Mouse (Mus musculus): ENCODE data around the gene Pde8a.

Gene Pde8a

DNA sequence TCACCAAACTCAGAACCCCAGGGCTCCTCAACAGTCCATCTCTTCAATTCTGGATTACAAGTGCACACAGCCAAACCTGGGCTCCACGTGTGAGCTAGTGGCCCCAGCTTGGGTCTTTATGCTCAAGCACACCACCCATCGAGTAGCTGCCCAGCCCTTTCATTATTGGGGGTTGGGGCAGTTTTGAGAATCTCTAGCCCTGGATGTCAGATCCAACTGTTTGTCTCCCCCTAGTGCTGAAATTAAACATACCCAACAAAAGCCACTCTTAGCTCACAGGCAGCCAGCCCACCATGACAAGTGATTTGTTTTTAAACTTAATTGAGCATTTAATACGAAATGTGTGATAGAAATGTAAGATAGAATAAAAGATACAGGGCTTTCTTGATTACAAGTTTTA is 128.2 kb downstream of the Pde8a start:
- DNase-seq = no peak

DNA sequence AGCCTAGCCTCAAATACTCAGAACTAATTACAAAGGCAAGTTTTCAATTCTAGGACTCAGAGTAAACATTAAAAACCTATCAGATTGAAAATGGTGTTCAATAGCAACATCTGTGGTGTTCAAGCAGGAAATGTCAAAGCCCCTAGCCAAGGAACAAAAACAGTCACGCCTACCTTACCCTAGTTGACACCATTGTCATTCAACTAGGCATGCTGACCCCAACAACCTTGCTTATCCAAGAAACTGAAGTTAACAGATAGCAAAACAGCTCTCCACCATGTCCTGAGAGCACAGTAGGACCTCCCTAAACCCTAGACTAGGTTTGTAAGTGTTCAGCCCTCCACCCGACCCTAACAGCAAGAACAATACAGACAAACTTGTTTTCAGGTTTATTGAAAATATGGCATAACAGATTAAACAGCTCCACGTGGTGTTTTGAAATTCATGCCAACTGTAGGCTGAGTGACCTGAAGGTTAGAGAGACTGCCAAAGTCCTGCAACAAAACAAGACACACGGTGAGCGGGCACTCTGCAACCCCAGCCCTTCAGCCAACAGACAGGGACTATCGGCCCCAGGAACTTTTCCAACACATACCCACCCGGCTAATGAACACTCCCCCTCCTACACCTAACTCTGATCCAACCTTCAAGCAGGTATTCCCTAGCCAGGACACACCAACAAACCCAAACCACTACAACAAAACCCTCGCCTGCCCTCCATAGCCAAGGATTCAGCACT is 129.1 kb downstream of the Pde8a start:
- DNase-seq = no peak

DNA sequence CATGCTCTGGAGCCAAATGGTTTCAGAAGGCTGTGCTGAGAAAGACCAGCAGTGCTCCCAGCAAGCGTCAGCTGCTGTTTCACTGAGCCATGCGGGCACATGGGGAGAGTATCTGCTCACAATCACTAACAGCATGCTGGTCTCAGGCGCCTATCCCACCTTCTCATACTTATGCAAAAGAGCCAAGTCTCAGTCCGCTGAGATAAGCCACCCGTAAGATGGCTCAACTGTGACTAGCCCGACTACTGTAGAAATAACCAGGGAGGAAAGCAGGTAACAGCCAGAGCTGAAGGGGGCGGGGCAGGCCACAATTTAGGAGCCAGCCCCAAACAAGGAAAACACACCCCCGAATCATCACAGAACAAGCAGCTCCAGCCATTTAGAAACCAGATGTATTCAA is 129.9 kb downstream of the Pde8a start:
- DNase-seq = no peak

DNA sequence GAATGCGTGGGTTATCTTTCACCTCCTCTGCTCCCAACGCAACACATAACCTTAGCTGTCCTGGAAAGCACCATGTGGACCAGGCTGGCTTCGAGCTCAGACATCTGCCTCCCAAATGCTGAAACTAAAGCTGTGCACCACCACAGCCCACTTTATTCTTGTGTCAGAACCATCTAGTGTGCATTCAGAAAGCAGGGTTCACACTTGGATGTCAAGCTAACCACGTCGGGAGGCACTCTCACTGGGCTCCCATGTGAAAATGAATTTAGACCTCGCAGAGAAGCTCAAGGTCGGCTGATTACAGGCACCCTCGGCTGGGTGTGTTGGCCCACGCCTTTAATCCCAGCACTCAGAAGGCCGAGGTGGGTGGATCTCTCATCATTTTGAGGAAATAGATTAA is 130.4 kb downstream of the Pde8a start:
- DNase-seq = no peak

DNA sequence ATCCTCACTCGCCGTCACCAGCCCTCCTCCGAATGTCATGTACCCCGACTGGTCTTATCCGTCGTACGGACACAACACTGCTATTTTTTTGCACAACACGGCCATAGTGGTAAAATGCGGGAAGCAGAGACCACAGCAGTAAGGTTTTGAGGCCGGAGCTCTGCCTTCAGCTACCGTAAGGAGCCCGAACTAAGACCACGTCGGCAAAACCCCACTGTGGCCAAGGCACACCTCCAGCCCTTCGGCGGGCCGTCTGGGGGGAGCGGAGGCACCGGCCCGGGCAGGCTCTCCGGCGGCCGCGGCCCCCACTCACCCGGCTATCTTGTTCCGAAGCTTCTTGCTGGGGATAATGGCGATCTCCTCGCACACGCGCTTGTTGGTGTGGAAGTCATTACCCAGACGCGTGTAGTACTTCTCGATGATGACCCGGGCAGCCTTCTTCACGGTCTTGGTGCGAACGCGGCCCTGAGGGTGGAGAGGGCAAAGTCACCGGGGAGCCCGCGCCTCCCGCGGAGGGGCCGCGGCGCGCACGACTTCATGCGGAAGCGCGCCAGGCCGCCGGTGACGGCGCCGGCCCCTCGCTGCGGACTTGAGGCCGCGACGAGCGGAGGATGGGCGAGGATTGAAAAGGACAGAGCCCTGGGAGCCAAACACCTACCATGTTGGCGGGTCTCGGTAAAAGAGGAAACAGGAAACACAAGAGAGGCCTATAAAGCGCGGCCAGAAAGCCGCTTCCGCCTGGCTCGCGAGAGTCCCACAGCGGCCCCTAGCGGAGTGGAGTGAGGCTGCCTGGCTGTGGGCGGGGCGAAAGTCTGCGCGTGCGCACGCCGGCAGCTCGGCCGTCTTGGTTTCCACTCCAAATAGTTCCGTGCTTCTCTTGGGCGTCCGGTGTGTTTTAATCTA is 131.4 kb downstream of the Pde8a start, which contains the start of gene Rps17:
Gene Rps17, minus strand, starts transcription at position 711 of the 903 bp plus-strand sequence.
- DNase-seq = peak; percentile 95 to 98

DNA sequence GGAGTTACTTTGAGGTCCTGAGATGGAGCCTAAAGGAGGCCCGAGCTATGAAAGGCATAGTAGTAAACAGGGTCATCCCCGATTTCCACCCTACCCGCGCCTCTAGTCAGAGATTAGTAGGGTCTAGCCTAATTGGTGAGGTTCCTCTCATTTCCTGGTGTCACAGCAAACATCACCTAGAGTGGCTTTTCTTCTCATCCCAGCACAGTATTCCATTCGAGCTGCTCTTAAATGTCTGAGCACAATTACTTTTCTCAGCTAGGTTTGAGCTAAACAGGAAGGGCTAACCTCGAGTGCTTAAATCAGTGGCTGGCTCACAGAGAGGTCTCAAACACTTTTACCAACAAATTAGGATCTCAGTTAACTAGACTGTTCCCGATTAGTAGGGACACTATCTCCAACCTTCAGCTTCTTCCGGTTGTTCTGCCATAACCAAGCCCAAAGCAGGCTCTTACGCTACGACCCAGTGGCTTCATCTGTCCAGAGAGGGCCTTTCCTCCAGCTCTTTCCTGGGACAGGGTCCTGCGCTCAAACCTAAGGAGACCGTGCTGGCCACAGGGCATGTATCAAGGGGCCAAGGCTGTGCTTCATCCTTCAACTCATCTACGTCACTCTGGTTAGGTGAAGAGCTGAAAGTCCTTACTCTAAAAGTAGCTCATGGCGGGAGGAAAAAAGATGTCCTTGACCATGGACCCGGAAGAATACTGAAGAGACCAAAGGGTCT is 132.2 kb downstream of the Pde8a start:
- no peak for DNase-seq

DNA sequence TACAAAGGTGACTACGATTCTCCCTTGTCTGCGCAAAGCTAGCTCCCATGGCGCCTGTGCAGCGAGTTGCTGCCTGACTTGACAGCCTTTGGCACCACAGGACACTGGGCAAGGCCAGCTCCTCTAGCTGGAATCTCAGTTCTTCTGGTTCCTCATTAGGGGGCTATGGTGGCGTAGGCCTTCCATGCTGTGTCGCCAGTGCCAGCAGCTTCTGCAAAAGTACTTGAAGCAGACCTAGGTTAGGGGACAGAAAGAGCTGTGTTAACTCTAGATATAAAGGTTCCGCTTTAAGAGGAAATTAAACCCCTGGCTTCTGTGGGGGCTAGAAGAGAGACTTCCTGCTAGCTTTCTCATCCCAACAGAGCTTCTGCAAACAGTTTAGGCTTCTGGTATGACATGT is 134.8 kb downstream of the Pde8a start:
- DNase-seq = no peak

DNA sequence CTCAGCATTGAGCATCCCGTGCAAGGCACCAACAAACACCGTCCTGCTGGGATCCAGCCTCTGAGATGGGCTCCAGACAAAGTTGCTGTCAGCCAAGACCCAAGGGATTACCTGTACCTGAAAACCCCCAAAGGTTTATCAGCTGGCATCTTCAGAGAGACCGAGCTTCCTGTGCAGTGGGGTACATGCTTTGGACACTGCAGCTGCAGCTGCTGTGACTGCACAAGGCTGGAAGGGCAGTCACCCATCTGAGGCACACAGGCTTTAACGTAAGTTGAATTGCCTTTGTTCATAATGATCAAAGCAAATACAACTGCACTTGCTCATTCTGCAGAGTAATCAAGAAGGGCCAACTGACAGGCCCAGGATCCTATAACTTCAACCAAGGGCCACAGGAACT is 138.4 kb downstream of the Pde8a start:
- DNase-seq = peak; percentile 33 to 50

DNA sequence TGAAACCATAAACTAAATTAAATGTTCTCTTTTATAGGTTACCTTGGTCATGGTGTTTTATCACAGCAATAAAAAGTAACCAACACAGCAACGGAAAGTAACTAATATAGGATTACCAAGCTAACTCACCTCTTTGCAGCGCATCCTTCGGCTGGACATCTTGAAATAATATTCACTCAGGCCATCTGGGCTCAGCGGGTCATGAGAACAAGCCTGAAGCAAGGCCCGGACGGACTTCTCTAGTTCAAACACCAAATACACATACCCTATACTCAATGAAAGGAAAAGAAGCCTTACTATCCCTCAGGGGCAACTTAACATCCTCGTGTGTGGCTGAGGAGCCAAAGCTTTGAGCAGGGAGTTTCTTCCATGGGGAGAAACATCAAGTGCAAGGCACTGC is 142.3 kb downstream of the Pde8a start:
- DNase-seq = no peak

DNA sequence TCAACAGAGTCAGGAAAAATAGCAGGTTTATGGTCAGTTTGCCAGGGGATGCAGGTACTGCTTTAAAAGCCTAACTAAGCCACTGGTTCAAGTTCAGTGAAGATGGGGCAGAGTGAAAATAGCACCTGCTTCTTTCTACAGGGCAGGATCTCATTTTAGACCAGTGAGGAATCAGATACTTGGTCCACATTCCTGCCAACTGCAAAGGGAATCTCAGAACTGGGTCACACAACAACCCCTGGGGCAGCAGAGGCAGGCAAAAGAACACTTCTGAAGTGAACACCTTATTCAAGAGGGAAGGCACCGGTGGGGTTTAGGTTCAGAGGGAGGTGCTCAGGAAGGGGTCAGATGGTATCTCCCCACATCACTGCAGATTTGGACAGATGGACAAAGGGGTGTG is 143.0 kb downstream of the Pde8a start:
- no peak for DNase-seq

DNA sequence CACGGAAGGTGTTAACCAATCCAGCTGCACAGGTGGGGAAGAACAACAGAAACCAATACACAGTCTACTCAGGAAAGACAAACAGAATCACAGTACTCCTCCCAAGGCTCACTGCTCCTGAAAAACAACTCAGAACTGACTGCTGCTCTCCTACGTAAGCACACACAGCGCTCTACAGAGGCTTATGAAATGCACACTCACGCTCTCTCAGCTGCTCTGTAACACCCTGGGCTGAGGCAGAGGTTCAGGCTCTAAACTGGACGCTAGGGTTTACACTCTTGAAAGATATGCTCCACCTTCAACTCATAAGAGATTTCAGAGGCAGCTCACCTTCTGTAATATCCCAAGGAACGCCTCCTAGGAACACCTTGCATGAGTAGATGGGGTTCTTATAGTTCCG is 143.6 kb downstream of the Pde8a start:
- DNase-seq = no peak

DNA sequence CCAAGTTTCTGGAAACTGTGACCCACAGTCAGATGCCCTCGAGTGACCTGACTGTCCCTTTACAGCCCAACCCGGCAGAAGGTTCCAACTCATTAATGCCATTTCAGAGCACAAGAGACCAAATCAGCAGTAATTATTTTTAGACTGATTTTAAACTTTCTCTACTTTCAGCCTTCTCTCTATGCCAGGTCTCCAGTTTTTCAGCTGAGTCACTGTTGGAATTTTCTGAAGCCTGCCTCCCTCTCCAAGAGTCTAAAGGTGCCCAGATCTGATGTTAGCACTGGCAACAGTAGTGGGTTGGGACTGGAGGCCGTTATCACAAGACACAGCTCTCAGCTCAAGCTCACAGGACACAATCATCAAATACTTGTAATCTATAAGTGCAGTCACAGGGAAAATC is 154.6 kb downstream of the Pde8a start:
- no peak for DNase-seq

DNA sequence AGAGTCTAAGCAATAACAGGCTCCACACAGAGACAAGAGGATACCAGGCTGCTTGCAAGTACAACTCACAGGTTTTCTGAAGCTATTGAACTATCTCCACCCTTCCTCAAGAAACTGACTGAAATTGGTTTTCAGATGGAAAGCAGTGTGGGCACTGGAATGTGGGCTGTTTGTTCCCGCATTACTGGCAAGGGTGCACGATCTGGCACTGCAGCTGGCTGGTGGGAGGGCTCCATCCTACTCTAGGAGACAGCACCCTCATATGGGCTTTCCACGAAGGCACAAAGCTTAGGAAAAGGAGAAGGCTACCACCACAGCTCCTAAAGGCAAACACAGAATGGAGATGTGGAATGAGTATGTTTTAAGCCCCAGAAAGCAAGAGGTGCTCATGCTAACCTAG is 156.3 kb downstream of the Pde8a start:
- DNase-seq = no peak

DNA sequence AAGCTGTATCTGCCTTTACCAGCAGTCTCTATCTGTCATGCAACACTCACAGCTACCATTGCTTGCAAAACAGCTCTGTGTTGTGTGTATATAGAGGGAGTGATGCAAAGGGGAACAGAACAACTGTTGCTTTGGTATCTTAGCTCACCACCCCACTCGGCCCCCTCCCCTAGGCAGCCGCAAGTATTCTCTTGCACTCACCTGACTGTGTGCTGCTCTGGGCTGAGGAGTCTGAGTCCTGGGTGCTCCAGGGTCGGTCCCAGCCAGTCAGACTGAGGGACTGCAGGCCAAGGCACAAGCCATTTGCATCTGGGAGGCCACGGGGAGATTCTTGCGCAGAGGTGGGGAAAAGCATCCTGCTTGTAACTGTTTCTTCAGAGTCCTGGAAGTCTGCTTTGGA is 158.4 kb downstream of the Pde8a start:
- DNase-seq = no peak

DNA sequence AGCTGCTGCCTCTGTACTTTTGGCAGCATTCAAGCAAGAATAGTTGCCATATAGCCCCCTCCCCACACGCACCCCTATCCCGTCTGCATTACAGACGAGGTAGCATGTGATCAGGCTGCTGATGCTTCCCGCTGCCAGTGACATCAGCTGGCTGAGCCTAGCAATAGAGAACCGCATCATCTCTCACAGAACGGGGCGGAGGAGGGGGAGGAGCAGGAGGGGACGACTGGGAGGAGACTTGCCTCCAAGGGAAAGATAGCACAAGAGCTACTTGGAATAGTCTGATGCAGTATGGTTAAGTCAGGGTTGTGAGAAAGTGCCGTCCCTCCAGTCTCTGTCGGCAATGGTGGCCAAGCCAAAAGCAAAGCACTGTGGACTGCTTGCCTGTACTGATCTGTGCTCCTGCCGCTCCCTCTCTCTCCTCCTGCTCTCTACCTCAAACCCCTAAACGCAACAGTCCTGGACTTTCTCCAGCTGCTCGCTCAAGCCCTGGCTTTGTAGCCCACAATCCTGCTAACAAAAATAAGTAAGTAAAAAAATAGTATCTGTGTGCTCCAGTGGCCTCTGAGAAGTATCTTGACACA is 159.0 kb downstream of the Pde8a start:
- DNase-seq = no peak

DNA sequence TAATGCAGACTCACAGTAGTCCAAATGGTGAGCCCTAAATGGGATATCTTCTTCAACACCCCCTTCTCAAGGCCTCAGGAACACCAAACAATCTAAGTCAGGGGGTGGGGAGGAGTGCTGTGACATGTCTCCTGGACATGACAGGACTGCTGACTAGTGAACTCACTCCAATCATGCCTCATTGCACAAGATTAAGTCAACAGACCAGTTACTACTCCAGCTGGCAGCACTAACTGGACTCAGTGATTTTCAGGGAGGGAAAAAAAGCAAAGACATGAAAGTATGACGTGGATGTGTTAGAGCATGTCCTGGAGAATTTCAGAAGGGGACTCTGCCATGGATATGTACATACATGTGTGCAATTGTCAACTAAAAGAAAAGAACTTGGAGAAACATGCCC is 166.0 kb downstream of the Pde8a start:
- no peak for DNase-seq

All from thymus, postnatal 36 days (tissue).